Mouse (Mus musculus): ENCODE results near the gene Nab2. TPM values are rescaled to one million over a fixed set of nuclear protein-coding genes. Genes with fewer than 3 reads are reported as not detected.

Nab2 gene
- polyA plus RNA-seq, 1 experiment from 2014 or later, result 1.9 TPM

GRCm38 (mm10) chr10:127621191-127622056, 46.9 kb downstream of the Nab2 start:
- Histone ChIP-seq H3K27me3 (replicated peaks; ENCODE audit: control insufficient read depth, insufficient read depth, low read length) (no peaks in the 10 kb centered on the region), H3K9ac (ENCODE audit: low read length) (peak overlapping the region; percentile 94), H3K36me3 (ENCODE audit: control insufficient read depth, insufficient read depth, low read length) (no peaks in the 10 kb centered on the region), H3K4me3 (ENCODE audit: low read depth, low read length) (peak overlapping the region; percentile 73), H3K9me3 (replicated peaks; ENCODE audit: control insufficient read depth, low read length) (no peaks in the 10 kb centered on the region), H3K4me1 (ENCODE audit: control insufficient read depth, insufficient read depth, low read length) (peaks cover 30% of the 10 kb centered on the region), H3K4me2 (ENCODE audit: low read length) (peak overlapping the region; percentile 84), H3K27ac (ENCODE audit: low read depth, low read length) (peak overlapping the region; percentile 87)
- ATAC-seq (peak; percentile 84), DNase-seq (ENCODE audit: low spot score) (peak; percentile 95)
- WGBS, result 2% methylated on average over 37 of the region's 39 CpGs

GRCm38 (mm10) chr10:127620406-127621190, 47.8 kb downstream of the Nab2 start, which contains the start of gene Lrp1:
TSS of gene Lrp1 (minus strand) at chr10:127621148.
- peak within 1 kb of the TSS; percentile 94 for H3K9ac ChIP-seq (ENCODE audit: low read length)
- peak within 1 kb of the TSS; percentile 73 for H3K4me3 ChIP-seq (ENCODE audit: low read depth, low read length)
- no peaks in the 10 kb centered on the region for H3K27me3 ChIP-seq (replicated peaks; ENCODE audit: control insufficient read depth, insufficient read depth, low read length)
- H3K27ac ChIP-seq (ENCODE audit: low read depth, low read length), result peak within 1 kb of the TSS; percentile 87
- H3K36me3 ChIP-seq (ENCODE audit: control insufficient read depth, insufficient read depth, low read length), result no peaks in the 10 kb centered on the region
- ATAC-seq, result peak; percentile 81
- peak within 1 kb of the TSS; percentile 84 for H3K4me2 ChIP-seq (ENCODE audit: low read length)
- under 1% methylated on average over 28 of the region's 32 CpGs for WGBS
- peaks cover 36% of the 10 kb centered on the region for H3K4me1 ChIP-seq (ENCODE audit: control insufficient read depth, insufficient read depth, low read length)
- no peaks in the 10 kb centered on the region for H3K9me3 ChIP-seq (replicated peaks; ENCODE audit: control insufficient read depth, low read length)
- peak; percentile 79 for DNase-seq (ENCODE audit: low spot score)

- Histone ChIP-seq H3K36me3 (ENCODE audit: control insufficient read depth, insufficient read depth, low read length) (no peaks in the 10 kb centered on the region), H3K9me3 (replicated peaks; ENCODE audit: control insufficient read depth, low read length) (no peaks in the 10 kb centered on the region), H3K9ac (ENCODE audit: low read length) (peak overlapping the region; percentile 94), H3K4me2 (ENCODE audit: low read length) (peak overlapping the region; percentile 84), H3K27me3 (replicated peaks; ENCODE audit: control insufficient read depth, insufficient read depth, low read length) (no peaks in the 10 kb centered on the region), H3K27ac (ENCODE audit: low read depth, low read length) (peak overlapping the region; percentile 87), H3K4me1 (ENCODE audit: control insufficient read depth, insufficient read depth, low read length) (peaks cover 36% of the 10 kb centered on the region), H3K4me3 (ENCODE audit: low read depth, low read length) (peak overlapping the region; percentile 73)
- WGBS, result under 1% methylated on average over 12 of the region's 12 CpGs
- DNase-seq (ENCODE audit: low spot score) (no peak), ATAC-seq (peak; percentile 0; the same call in 1 of the 2 replicates)
Measured at GRCm38 (mm10) chr10:127619941-127620405, 48.4 kb downstream of the Nab2 start.

GRCm38 (mm10) chr10:127619119-127619721, 49.1 kb downstream of the Nab2 start:
- Histone ChIP-seq H3K9me3 (replicated peaks; ENCODE audit: control insufficient read depth, low read length) (no peaks in the 10 kb centered on the region), H3K27me3 (replicated peaks; ENCODE audit: control insufficient read depth, insufficient read depth, low read length) (no peaks in the 10 kb centered on the region), H3K4me3 (ENCODE audit: low read depth, low read length) (peak overlapping the region; percentile 73), H3K36me3 (ENCODE audit: control insufficient read depth, insufficient read depth, low read length) (no peaks in the 10 kb centered on the region), H3K4me2 (ENCODE audit: low read length) (peak overlapping the region; percentile 84), H3K4me1 (ENCODE audit: control insufficient read depth, insufficient read depth, low read length) (peaks cover 41% of the 10 kb centered on the region), H3K9ac (ENCODE audit: low read length) (peak overlapping the region; percentile 94), H3K27ac (ENCODE audit: low read depth, low read length) (no peak overlapping the region)
- ATAC-seq (no peak), DNase-seq (ENCODE audit: low spot score) (no peak)
- 35% methylated on average over 8 of the region's 8 CpGs for WGBS

- Histone ChIP-seq H3K27me3 (replicated peaks; ENCODE audit: control insufficient read depth, insufficient read depth, low read length) (no peaks in the 10 kb centered on the region), H3K4me3 (ENCODE audit: low read depth, low read length) (no peak overlapping the region), H3K9ac (ENCODE audit: low read length) (no peak overlapping the region), H3K36me3 (ENCODE audit: control insufficient read depth, insufficient read depth, low read length) (no peaks in the 10 kb centered on the region), H3K27ac (ENCODE audit: low read depth, low read length) (no peak overlapping the region), H3K4me1 (ENCODE audit: control insufficient read depth, insufficient read depth, low read length) (peaks cover 41% of the 10 kb centered on the region), H3K9me3 (replicated peaks; ENCODE audit: control insufficient read depth, low read length) (no peaks in the 10 kb centered on the region), H3K4me2 (ENCODE audit: low read length) (peak overlapping the region; percentile 84)
- DNase-seq (ENCODE audit: low spot score) (no peak), ATAC-seq (no peak)
- 62% methylated on average over 6 of the region's 6 CpGs for WGBS
Measured at GRCm38 (mm10) chr10:127618173-127618572, 50.2 kb downstream of the Nab2 start.

GRCm38 (mm10) chr10:127617294-127617693, 51.1 kb downstream of the Nab2 start:
- 74% methylated on average over 4 of the region's 4 CpGs for WGBS
- DNase-seq (ENCODE audit: low spot score), result no peak
- Histone ChIP-seq H3K36me3 (ENCODE audit: control insufficient read depth, insufficient read depth, low read length) (peaks cover 4% of the 10 kb centered on the region), H3K9ac (ENCODE audit: low read length) (no peak overlapping the region), H3K4me1 (ENCODE audit: control insufficient read depth, insufficient read depth, low read length) (peaks cover 41% of the 10 kb centered on the region), H3K4me2 (ENCODE audit: low read length) (peak overlapping the region; percentile 1; the same call in 1 of the 2 replicates), H3K27me3 (replicated peaks; ENCODE audit: control insufficient read depth, insufficient read depth, low read length) (no peaks in the 10 kb centered on the region), H3K9me3 (replicated peaks; ENCODE audit: control insufficient read depth, low read length) (no peaks in the 10 kb centered on the region), H3K27ac (ENCODE audit: low read depth, low read length) (no peak overlapping the region), H3K4me3 (ENCODE audit: low read depth, low read length) (no peak overlapping the region)
- no peak for ATAC-seq

- ATAC-seq (no peak), DNase-seq (ENCODE audit: low spot score) (no peak)
- Histone ChIP-seq H3K27me3 (replicated peaks; ENCODE audit: control insufficient read depth, insufficient read depth, low read length) (no peaks in the 10 kb centered on the region), H3K9ac (ENCODE audit: low read length) (no peak overlapping the region), H3K4me1 (ENCODE audit: control insufficient read depth, insufficient read depth, low read length) (peaks cover 39% of the 10 kb centered on the region), H3K36me3 (ENCODE audit: control insufficient read depth, insufficient read depth, low read length) (peaks cover 14% of the 10 kb centered on the region), H3K9me3 (replicated peaks; ENCODE audit: control insufficient read depth, low read length) (no peaks in the 10 kb centered on the region), H3K27ac (ENCODE audit: low read depth, low read length) (no peak overlapping the region), H3K4me3 (ENCODE audit: low read depth, low read length) (no peak overlapping the region), H3K4me2 (ENCODE audit: low read length) (no peak overlapping the region)
- 49% methylated on average over 7 of the region's 7 CpGs for WGBS
Measured at GRCm38 (mm10) chr10:127616261-127616679, 52.1 kb downstream of the Nab2 start.

GRCm38 (mm10) chr10:127615591-127615990, 52.8 kb downstream of the Nab2 start:
- no peak for ATAC-seq
- H3K4me1 ChIP-seq (ENCODE audit: control insufficient read depth, insufficient read depth, low read length), result peaks cover 39% of the 10 kb centered on the region

More at GRCm38 (mm10) chr10:127615591-127615990, 52.8 kb downstream of the Nab2 start:
- Histone ChIP-seq H3K9me3 (replicated peaks; ENCODE audit: control insufficient read depth, low read length) (no peaks in the 10 kb centered on the region), H3K4me3 (ENCODE audit: low read depth, low read length) (no peak overlapping the region), H3K27ac (ENCODE audit: low read depth, low read length) (peak overlapping the region; percentile 52; the same call in 1 of the 2 replicates), H3K9ac (ENCODE audit: low read length) (no peak overlapping the region; the same call in 1 of the 2 replicates), H3K36me3 (ENCODE audit: control insufficient read depth, insufficient read depth, low read length) (peaks cover 19% of the 10 kb centered on the region), H3K4me2 (ENCODE audit: low read length) (no peak overlapping the region), H3K27me3 (replicated peaks; ENCODE audit: control insufficient read depth, insufficient read depth, low read length) (no peaks in the 10 kb centered on the region)
- no peak for DNase-seq (ENCODE audit: low spot score)
- WGBS, result 58% methylated on average over 3 of the region's 3 CpGs

Data from forebrain, embryonic 14.5 days (tissue).